Mouse (Mus musculus) gastrocnemius, adult 18-20 months (tissue): Measurements from ENCODE around the gene Crebl2. TPM values are rescaled to one million over a fixed set of nuclear protein-coding genes. Genes with fewer than 3 reads are reported as not detected.

Source experiments
- DNase-seq: peaks from one replicate; pipeline ENCODE4 v3.0.0; 2021; ENCODE audit warnings: low spot score
- total RNA-seq, 2 experiments: library from RNA; stranded (reverse); gene quantifications; 2 replicates each; pipeline ENCODE4 v1.2.3; 2021

Gene Crebl2
- total RNA-seq, 2 experiments from 2014 or later = 12.4 to 14.2 TPM

GRCm38 (mm10) chr6:134870887-134871286 is 40.9 kb downstream of the Crebl2 start:
- no peak for DNase-seq

- DNase-seq = no peak
Measured at GRCm38 (mm10) chr6:134872236-134872635, 42.3 kb downstream of the Crebl2 start.

GRCm38 (mm10) chr6:134873018-134873417 is 43.1 kb downstream of the Crebl2 start:
- DNase-seq = no peak

- peak; percentile 12 for DNase-seq
Measured at GRCm38 (mm10) chr6:134876795-134877194, 46.8 kb downstream of the Crebl2 start.

GRCm38 (mm10) chr6:134877276-134877675 is 47.3 kb downstream of the Crebl2 start:
- DNase-seq = no peak

GRCm38 (mm10) chr6:134877892-134878291 is 47.9 kb downstream of the Crebl2 start:
- DNase-seq = no peak

- no peak for DNase-seq
Measured at GRCm38 (mm10) chr6:134879556-134879955, 49.6 kb downstream of the Crebl2 start.

GRCm38 (mm10) chr6:134880046-134880445 is 50.1 kb downstream of the Crebl2 start:
- DNase-seq = no peak

GRCm38 (mm10) chr6:134883661-134884060 is 53.7 kb downstream of the Crebl2 start:
- DNase-seq = no peak

GRCm38 (mm10) chr6:134885515-134885914 is 55.6 kb downstream of the Crebl2 start:
- no peak for DNase-seq

GRCm38 (mm10) chr6:134886475-134886874 is 56.5 kb downstream of the Crebl2 start:
- DNase-seq = no peak

- no peak for DNase-seq
Measured at GRCm38 (mm10) chr6:134887008-134887407, 57.1 kb downstream of the Crebl2 start.

- DNase-seq = no peak
Measured at GRCm38 (mm10) chr6:134887711-134888449, 57.9 kb downstream of the Crebl2 start.

- DNase-seq = no peak
Measured at GRCm38 (mm10) chr6:134888563-134889017, 58.6 kb downstream of the Crebl2 start.

- no peak for DNase-seq
Measured at GRCm38 (mm10) chr6:134889763-134890162, 59.8 kb downstream of the Crebl2 start.

- no peak for DNase-seq
Measured at GRCm38 (mm10) chr6:134890436-134890835, 60.5 kb downstream of the Crebl2 start.

GRCm38 (mm10) chr6:134896570-134897436 is 66.8 kb downstream of the Crebl2 start:
- no peak for DNase-seq

GRCm38 (mm10) chr6:134897443-134898094 is 67.6 kb downstream of the Crebl2 start:
- peak; percentile 96 for DNase-seq

- peak; percentile 92 for DNase-seq
Measured at GRCm38 (mm10) chr6:134898095-134898965, 68.4 kb downstream of the Crebl2 start, which contains the start of gene Gpr19. Gene Gpr19, minus strand, starts transcription at chr6:134898578.

GRCm38 (mm10) chr6:134903368-134903767 is 73.4 kb downstream of the Crebl2 start:
- DNase-seq = no peak
